Mouse (Mus musculus) CH12.LX (cell line): ENCODE results near the gene P2ry12. TPM values are rescaled to one million over a fixed set of nuclear protein-coding genes. Genes with fewer than 3 reads are reported as not detected.

Experiments used
- DNase-seq: peaks from one replicate; pipeline ENCODE4 v3.0.0-alpha.2; 2013; ENCODE audit errors: extremely low read depth
- H3K27ac ChIP-seq: 2 replicates; pipeline ENCODE4 v1.5.1; 2012; ENCODE audit warnings: low read depth, mild to moderate bottlenecking, control low read depth, moderate library complexity; ENCODE audit not compliant: insufficient read depth
- H3K27me3 ChIP-seq: replicated peaks from 2 replicates; pipeline ENCODE3; 2012; ENCODE audit warnings: inconsistent platforms
- H3K36me3 ChIP-seq, 2 experiments: replicated peaks in 1 of 2; 2 replicates each; pipeline versions ENCODE3 to v1.6.1; 2012; ENCODE audit warnings: inconsistent platforms in 1 of 2, low read length in 1 of 2, mild to moderate bottlenecking in 1 of 2, mixed read lengths in 1 of 2, moderate library complexity in 1 of 2; ENCODE audit not compliant: control insufficient read depth in 1 of 2, insufficient read depth in 1 of 2
- H3K4me1 ChIP-seq, 2 experiments: 2 replicates each; pipeline ENCODE4 v1.6.1; 2012; ENCODE audit warnings: inconsistent platforms in 1 of 2, moderate library complexity in 1 of 2; ENCODE audit not compliant: insufficient read depth in 2 of 2, control insufficient read depth in 1 of 2
- H3K4me2 ChIP-seq: 2 replicates; pipeline ENCODE4 v1.6.1; 2012; ENCODE audit warnings: low read depth, mild to moderate bottlenecking, control low read depth; ENCODE audit not compliant: poor library complexity, insufficient read depth, severe bottlenecking
- H3K4me3 ChIP-seq, 3 experiments: fragments of 150-350 bp in 1 of 3; sonication (generic) in 1 of 3; replicated peaks in 1 of 3; 2 replicates each; pipeline versions ENCODE3 to v1.5.1; 2011 to 2012; ENCODE audit warnings: low read depth in 2 of 3, low read length in 2 of 3, mild to moderate bottlenecking in 2 of 3, moderate library complexity in 2 of 3, control low read depth in 1 of 3, improper control_type of control experiment in 1 of 3, inconsistent platforms in 1 of 3, mixed read lengths in 1 of 3; ENCODE audit not compliant: poor library complexity in 1 of 3
- H3K79me2 ChIP-seq: replicated peaks from 2 replicates; pipeline ENCODE4 v1.6.1; 2012; ENCODE audit warnings: mild to moderate bottlenecking, moderate library complexity; ENCODE audit not compliant: control insufficient read depth, poor library complexity, insufficient read depth, severe bottlenecking; ENCODE audit errors: extremely low read depth
- H3K9ac ChIP-seq: 2 replicates; pipeline ENCODE4 v1.6.1; 2012; ENCODE audit warnings: low read depth, mild to moderate bottlenecking, control low read depth, moderate library complexity; ENCODE audit not compliant: insufficient read depth
- H3K9me3 ChIP-seq: replicated peaks from 2 replicates; pipeline ENCODE3; 2012; ENCODE audit warnings: low read length, inconsistent platforms, mixed read lengths
- BHLHE40 ChIP-seq: IDR thresholded peaks from 2 replicates; pipeline ENCODE4 v1.6.1; 2011; ENCODE audit warnings: mild to moderate bottlenecking, low read depth, low read length, improper control_type of control experiment
- CHD1 ChIP-seq: IDR thresholded peaks from 2 replicates; pipeline ENCODE4 v1.6.1; 2012; ENCODE audit warnings: low read depth, low read length, improper control_type of control experiment, inconsistent platforms
- CHD2 ChIP-seq: IDR thresholded peaks from 2 replicates; pipeline ENCODE4 v1.6.1; 2011; ENCODE audit warnings: low read length, improper control_type of control experiment
- CTCF ChIP-seq, 2 experiments: IDR thresholded peaks in 1 of 2; conservative IDR thresholded peaks in 1 of 2; 2 replicates each; pipeline ENCODE4 v1.5.1; 2011 to 2012; ENCODE audit warnings: low read depth in 2 of 2, low read length in 2 of 2, improper control_type of control experiment in 1 of 2, inconsistent platforms in 1 of 2, mild to moderate bottlenecking in 1 of 2, moderate library complexity in 1 of 2
- E2F4 ChIP-seq: IDR thresholded peaks from 2 replicates; pipeline ENCODE4 v1.6.1; 2011; ENCODE audit warnings: low read depth, low read length, improper control_type of control experiment; ENCODE audit not compliant: insufficient replicate concordance
- ELF1 ChIP-seq: IDR thresholded peaks from 2 replicates; pipeline ENCODE4 v1.6.1; 2014; ENCODE audit warnings: low read depth, mild to moderate bottlenecking, inconsistent platforms, low read length, improper control_type of control experiment
- EP300 ChIP-seq: IDR thresholded peaks from 2 replicates; pipeline ENCODE4 v1.6.1; 2011; ENCODE audit warnings: low read length, improper control_type of control experiment
- ETS1 ChIP-seq: conservative IDR thresholded peaks from 2 replicates; pipeline ENCODE4 v1.6.1; 2012; ENCODE audit warnings: low read depth, mild to moderate bottlenecking, inconsistent platforms, low read length, improper control_type of control experiment, moderate library complexity
- GABPA ChIP-seq: IDR thresholded peaks from 2 replicates; pipeline ENCODE4 v1.6.1; 2012; ENCODE audit warnings: low read depth, low read length, improper control_type of control experiment, inconsistent platforms; ENCODE audit not compliant: insufficient replicate concordance
- HCFC1 ChIP-seq: IDR thresholded peaks from 2 replicates; pipeline ENCODE4 v1.6.1; 2012; ENCODE audit warnings: low read depth, mild to moderate bottlenecking, inconsistent platforms, low read length, improper control_type of control experiment
- IRF4 ChIP-seq: IDR thresholded peaks from 2 replicates; pipeline ENCODE4 v1.6.1; 2014; ENCODE audit warnings: low read depth, mild to moderate bottlenecking, inconsistent platforms, low read length, improper control_type of control experiment
- JUN ChIP-seq: IDR thresholded peaks from 2 replicates; pipeline ENCODE4 v1.6.1; 2011; ENCODE audit warnings: low read depth, mild to moderate bottlenecking, low read length, improper control_type of control experiment, moderate library complexity; ENCODE audit not compliant: insufficient read depth
- JUND ChIP-seq: conservative IDR thresholded peaks from 2 replicates; pipeline ENCODE4 v1.6.1; 2011; ENCODE audit warnings: low read depth, low read length, improper control_type of control experiment
- KAT2A ChIP-seq: IDR thresholded peaks from 2 replicates; pipeline ENCODE4 v1.6.1; 2012; ENCODE audit warnings: low read length, improper control_type of control experiment, inconsistent platforms; ENCODE audit not compliant: insufficient replicate concordance
- MAFK ChIP-seq: IDR thresholded peaks from 2 replicates; pipeline ENCODE4 v1.6.1; 2011; ENCODE audit warnings: low read length, improper control_type of control experiment; ENCODE audit not compliant: insufficient replicate concordance
- MAZ ChIP-seq: IDR thresholded peaks from 2 replicates; pipeline ENCODE4 v1.6.1; 2012; ENCODE audit warnings: low read depth, mild to moderate bottlenecking, inconsistent platforms, low read length, improper control_type of control experiment, moderate library complexity
- MEF2A ChIP-seq: IDR thresholded peaks from 2 replicates; pipeline ENCODE4 v1.6.1; 2014; ENCODE audit warnings: low read depth, mild to moderate bottlenecking, inconsistent platforms, low read length, improper control_type of control experiment, borderline replicate concordance
- MXI1 ChIP-seq: IDR thresholded peaks from 2 replicates; pipeline ENCODE4 v1.6.1; 2011; ENCODE audit warnings: mild to moderate bottlenecking, low read depth, low read length, improper control_type of control experiment
- MYC ChIP-seq: IDR thresholded peaks from 2 replicates; pipeline ENCODE4 v1.6.1; 2011; ENCODE audit warnings: low read depth, mild to moderate bottlenecking, improper control_type of control experiment, low read length
- NELFE ChIP-seq: IDR thresholded peaks from 2 replicates; pipeline ENCODE4 v1.6.1; 2011; ENCODE audit warnings: low read depth, low read length, improper control_type of control experiment
- NRF1 ChIP-seq: IDR thresholded peaks from 2 replicates; pipeline ENCODE4 v1.6.1; 2014; ENCODE audit warnings: low read depth, mild to moderate bottlenecking, inconsistent platforms, low read length, improper control_type of control experiment, moderate library complexity
- POLR2A ChIP-seq: IDR thresholded peaks from 2 replicates; pipeline ENCODE4 v1.6.1; 2011; ENCODE audit warnings: low read depth, mild to moderate bottlenecking, improper control_type of control experiment, low read length
- RAD21 ChIP-seq: IDR thresholded peaks from 2 replicates; pipeline ENCODE4 v1.6.1; 2011; ENCODE audit warnings: low read depth, mild to moderate bottlenecking, low read length, improper control_type of control experiment, moderate library complexity
- RCOR1 ChIP-seq: conservative IDR thresholded peaks from 2 replicates; pipeline ENCODE4 v1.6.1; 2012; ENCODE audit warnings: low read depth, mild to moderate bottlenecking, inconsistent platforms, low read length, improper control_type of control experiment
- SIN3A ChIP-seq: IDR thresholded peaks from 2 replicates; pipeline ENCODE4 v1.6.1; 2012; ENCODE audit warnings: low read length, improper control_type of control experiment, inconsistent platforms
- SMC3 ChIP-seq: IDR thresholded peaks from 2 replicates; pipeline ENCODE4 v1.6.1; 2011; ENCODE audit warnings: low read depth, low read length, improper control_type of control experiment
- TBP ChIP-seq: conservative IDR thresholded peaks from 2 replicates; pipeline ENCODE4 v1.6.1; 2011; ENCODE audit warnings: low read depth, low read length, improper control_type of control experiment
- TCF12 ChIP-seq: IDR thresholded peaks from 2 replicates; pipeline ENCODE4 v1.6.1; 2014; ENCODE audit warnings: low read depth, mild to moderate bottlenecking, inconsistent platforms, low read length, improper control_type of control experiment
- UBTF ChIP-seq: IDR thresholded peaks from 2 replicates; pipeline ENCODE4 v1.6.1; 2012; ENCODE audit warnings: low read depth, mild to moderate bottlenecking, inconsistent platforms, low read length, improper control_type of control experiment, moderate library complexity
- USF2 ChIP-seq: conservative IDR thresholded peaks from 2 replicates; pipeline ENCODE4 v1.6.1; 2011; ENCODE audit warnings: low read depth, low read length, improper control_type of control experiment
- ZC3H11A ChIP-seq: IDR thresholded peaks from 2 replicates; pipeline ENCODE4 v1.6.1; 2012; ENCODE audit warnings: low read depth, mild to moderate bottlenecking, inconsistent platforms, low read length, improper control_type of control experiment
- ZKSCAN1 ChIP-seq: IDR thresholded peaks from 2 replicates; pipeline ENCODE4 v1.6.1; 2012; ENCODE audit warnings: low read depth, inconsistent platforms, low read length, improper control_type of control experiment, borderline replicate concordance
- ZMIZ1 ChIP-seq: IDR thresholded peaks from 2 replicates; pipeline ENCODE4 v1.6.1; 2012; ENCODE audit warnings: low read depth, mild to moderate bottlenecking, inconsistent platforms, low read length, improper control_type of control experiment
- ZNF384 ChIP-seq: IDR thresholded peaks from 2 replicates; pipeline ENCODE4 v1.6.1; 2012; ENCODE audit warnings: low read depth, low read length, improper control_type of control experiment, inconsistent platforms
- dilution Hi-C: fragments of 300-500 bp; cut with MboI; formaldehyde crosslinking; loops from 2 replicates; pipeline ENCODE4 v1.14.3; 2020; ENCODE audit warnings: low sequenced_read_pairs; ENCODE audit not compliant: extremely low pct_unique_long_range_greater_than_20kb, extremely low pct_ligation_motif_present
- in situ Hi-C: fragments of 300-500 bp; cut with MboI; formaldehyde crosslinking; loops from 3 replicates; pipeline ENCODE4 v1.14.3; 2019; ENCODE audit warnings: low sequenced_read_pairs, low pct_ligation_motif_present, low pct_unique_long_range_greater_than_20kb, mixed read lengths
- polyA plus RNA-seq: library from polyadenylated mRNA; unstranded; fragments of >175 nt; gene quantifications from 2 replicates; pipeline ENCODE4 v1.2.1, GENCODE M21; 2012; ENCODE audit warnings: low read depth; ENCODE audit not compliant: insufficient read length
- total RNA-seq, 2 experiments: library from RNA; depleted of rRNA; stranded (reverse); fragments of 300-350 nt in 1 of 2; fragments of >200 nt in 1 of 2; gene quantifications; 2 replicates each; pipeline ENCODE4 v1.2.3; 2012 to 2014

P2ry12 gene
- total and polyA plus RNA-seq, 3 experiments: 0.30 to 0.97 (median 0.33) TPM

DNA sequence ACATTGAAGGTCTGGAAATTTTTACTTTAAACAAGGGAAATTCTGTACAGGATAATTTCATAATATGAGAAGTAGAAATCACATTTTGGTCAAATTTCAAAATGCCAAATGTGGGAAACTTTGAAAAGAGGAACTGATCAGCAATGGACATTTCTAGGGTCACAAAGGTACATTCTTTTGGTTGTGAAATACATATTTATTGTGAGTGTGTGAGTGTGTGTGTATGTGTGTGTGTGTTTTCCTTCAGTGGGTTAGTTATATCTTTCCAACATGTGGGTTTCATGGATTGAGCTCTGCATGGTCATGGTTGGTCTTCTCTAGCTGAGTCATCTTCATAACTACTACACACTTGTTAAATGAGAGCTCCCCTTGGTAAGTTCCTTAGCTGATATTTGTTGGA is 50.3 kb downstream of the P2ry12 start (continued):
- TF ChIP-seq UBTF: no peak
- no peak for TF ChIP-seq HCFC1
- no peak for TF ChIP-seq ZMIZ1
- no peak for TF ChIP-seq CHD2
- 0 out of 2 replicates have a peak, but pooled peaks have one; percentile 52 for TF ChIP-seq RCOR1
- TF ChIP-seq GABPA: no peak
- no peak for TF ChIP-seq NRF1
- no peak for TF ChIP-seq MAZ
- TF ChIP-seq EP300: peak; percentile 65
- TF ChIP-seq ZNF384: no peak
- no peak for TF ChIP-seq USF2
- no peak for TF ChIP-seq JUN
- TF ChIP-seq CHD1: no peak
- no peak for TF ChIP-seq MEF2A
- no peak for TF ChIP-seq CTCF (conservative IDR thresholded peaks at IDR 0.05 in 1 of 2, IDR thresholded peaks at IDR 0.05 in 1 of 2; ENCODE audit: low read depth in 2 of 2, low read length in 2 of 2)

DNA sequence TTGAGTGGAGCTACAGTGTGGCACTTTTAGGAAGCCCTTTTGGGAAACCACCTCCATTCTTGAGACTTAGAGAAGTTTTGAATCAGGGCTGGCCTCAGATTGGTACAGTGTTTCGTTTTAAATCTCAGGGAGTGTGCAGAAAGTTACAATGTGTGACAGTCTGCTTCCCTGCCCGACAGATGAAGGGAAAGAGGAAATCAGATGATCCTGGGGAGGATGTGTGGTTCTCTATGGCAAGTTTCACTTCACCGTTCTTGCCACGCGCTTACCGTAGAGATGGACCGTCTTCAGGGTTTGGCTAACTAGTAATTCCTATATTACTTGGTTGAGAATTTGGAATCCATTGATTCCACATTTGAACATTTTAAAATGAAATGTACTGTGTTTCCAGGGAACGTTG is 50.9 kb downstream of the P2ry12 start:
- no peaks in the 10 kb centered on the region for H3K27me3 ChIP-seq
- no peaks in the 10 kb centered on the region for H3K36me3 ChIP-seq
- peak overlapping the region; percentile 16; the same call in 1 of the 2 replicates for H3K27ac ChIP-seq
- H3K4me3 ChIP-seq: peak overlapping the region in 2 of 3 experiments; percentile 19 to 26
- no peaks in the 10 kb centered on the region for H3K9me3 ChIP-seq
- H3K9ac ChIP-seq: peak overlapping the region; percentile 25
- dilution Hi-C loops: no loop called here
- peak; percentile 61 for DNase-seq
- H3K4me2 ChIP-seq: peak overlapping the region; percentile 60
- no peaks in the 10 kb centered on the region for H3K79me2 ChIP-seq
- peaks cover 5 to 51% of the 10 kb centered on the region in 2 experiments; a peak in 3 of 4 replicates for H3K4me1 ChIP-seq
- in situ Hi-C loops: no loop called here
- TF ChIP-seq CHD1: no peak
- no peak for TF ChIP-seq NRF1
- 0 out of 2 replicates have a peak, but pooled peaks have one; percentile 1 for TF ChIP-seq SMC3
- TF ChIP-seq JUND: no peak; the same call in 1 of the 2 replicates
- no peak for TF ChIP-seq ZMIZ1
- peak; percentile 79 for TF ChIP-seq MYC
- TF ChIP-seq E2F4: 0 out of 2 replicates have a peak, but pooled peaks have one; percentile 42
- TF ChIP-seq EP300: peak; percentile 85
- no peak for TF ChIP-seq CTCF (conservative IDR thresholded peaks at IDR 0.05 in 1 of 2, IDR thresholded peaks at IDR 0.05 in 1 of 2; ENCODE audit: low read depth in 2 of 2, low read length in 2 of 2)
- peak; percentile 35; the same call in 1 of the 2 replicates for TF ChIP-seq MXI1
- TF ChIP-seq ELF1: no peak
- 0 out of 2 replicates have a peak, but pooled peaks have one; percentile 20 for TF ChIP-seq POLR2A
- peak; percentile 53 for TF ChIP-seq CHD2
- TF ChIP-seq ZC3H11A: no peak
- peak; percentile 3; the same call in 1 of the 2 replicates for TF ChIP-seq JUN
- no peak for TF ChIP-seq ZKSCAN1
- no peak for TF ChIP-seq RAD21
- no peak for TF ChIP-seq GABPA
- TF ChIP-seq TBP: 0 out of 2 replicates have a peak, but pooled peaks have one; percentile 29
- TF ChIP-seq BHLHE40: peak; percentile 80
- TF ChIP-seq NELFE: 0 out of 2 replicates have a peak, but pooled peaks have one; percentile 25
- peak; percentile 62 for TF ChIP-seq MEF2A
- no peak for TF ChIP-seq USF2
- TF ChIP-seq MAZ: no peak
- no peak for TF ChIP-seq KAT2A
- no peak for TF ChIP-seq HCFC1
- TF ChIP-seq IRF4: peak; percentile 84
- peak; percentile 52; the same call in 1 of the 2 replicates for TF ChIP-seq SIN3A
- peak; percentile 50; the same call in 1 of the 2 replicates for TF ChIP-seq MAFK
- peak; percentile 56; the same call in 1 of the 2 replicates for TF ChIP-seq TCF12
- TF ChIP-seq ETS1: peak; percentile 72
